Mouse (Mus musculus) G1E (cell line): ENCODE measurements around the gene Optc. TPM values are rescaled to one million over a fixed set of nuclear protein-coding genes. Genes with fewer than 3 reads are reported as not detected.
A peak's percentile ranks its signal among the peaks of the same experiment; 100 is the strongest.

Source experiments
- ATAC-seq: 2 replicates; pipeline ENCODE4 v1.8.0; 2016; ENCODE audit warnings: mild to moderate bottlenecking; ENCODE audit not compliant: insufficient number of reproducible peaks, poor library complexity, low FRiP score, severe bottlenecking; ENCODE audit errors: extremely low read depth
- DNase-seq: peaks from one replicate; pipeline ENCODE4 v3.0.0; 2012; ENCODE audit warnings: low spot score
- H3K27me3 ChIP-seq: 2 replicates; pipeline ENCODE4 v1.6.1; 2012; ENCODE audit warnings: mild to moderate bottlenecking, low read length, inconsistent platforms; ENCODE audit not compliant: insufficient read depth
- H3K36me3 ChIP-seq: replicated peaks from 2 replicates; pipeline ENCODE3; 2012; ENCODE audit warnings: mild to moderate bottlenecking, inconsistent platforms
- H3K4me1 ChIP-seq: 2 replicates; pipeline ENCODE4 v1.6.1; 2012; ENCODE audit warnings: low read depth, low read length, inconsistent platforms, mixed read lengths; ENCODE audit not compliant: insufficient read depth
- H3K4me3 ChIP-seq: 2 replicates; pipeline ENCODE4 v1.5.1; 2012; ENCODE audit warnings: low read depth, mild to moderate bottlenecking, inconsistent platforms, low read length, moderate library complexity, mixed read lengths
- H3K9me3 ChIP-seq: replicated peaks from 2 replicates; pipeline ENCODE4 v1.6.1; 2012; ENCODE audit warnings: inconsistent platforms
- CTCF ChIP-seq: IDR thresholded peaks from 2 replicates; pipeline ENCODE4 v1.5.1; 2012; ENCODE audit warnings: low read depth, low read length, inconsistent platforms, mixed read lengths
- GATA1 ChIP-seq: IDR thresholded peaks from 2 replicates; pipeline ENCODE4 v1.6.1; 2012; ENCODE audit warnings: borderline replicate concordance, low read length, inconsistent platforms, mixed read lengths
- GATA2 ChIP-seq: IDR thresholded peaks from 2 replicates; pipeline ENCODE4 v1.6.1; 2012; ENCODE audit warnings: low read depth, low read length, inconsistent platforms, borderline replicate concordance
- POLR2AphosphoS5 ChIP-seq: IDR thresholded peaks from 2 replicates; pipeline ENCODE4 v1.6.1; 2012; ENCODE audit warnings: low read depth, low read length, inconsistent platforms; ENCODE audit not compliant: insufficient replicate concordance
- TAL1 ChIP-seq: conservative IDR thresholded peaks from 2 replicates; pipeline ENCODE4 v1.6.1; 2012; ENCODE audit warnings: low read depth, low read length, inconsistent platforms, mixed read lengths
- polyA plus RNA-seq: library from polyadenylated mRNA; stranded (reverse); fragments of >175 nt; gene quantifications from 2 replicates; pipeline ENCODE4 v1.2.3, GENCODE M21; 2012
- total RNA-seq, 2 experiments: library from RNA; stranded (forward) in 1 of 2; stranded (reverse) in 1 of 2; fragments of 200-1000 nt in 1 of 2; fragments of >200 nt in 1 of 2; fragmentation: Nextera tagmentation in 1 of 2; gene quantifications; 2 replicates each; pipeline ENCODE4 v1.2.3; 2014 to 2017

The Optc gene
- total RNA-seq (2014; fragmentation: Nextera tagmentation) (not detected in 2 replicates), total RNA-seq (2017) (0.12 TPM in 1 of 2 replicates, not detected in the other), polyA plus RNA-seq (not detected in 2 replicates)

DNA sequence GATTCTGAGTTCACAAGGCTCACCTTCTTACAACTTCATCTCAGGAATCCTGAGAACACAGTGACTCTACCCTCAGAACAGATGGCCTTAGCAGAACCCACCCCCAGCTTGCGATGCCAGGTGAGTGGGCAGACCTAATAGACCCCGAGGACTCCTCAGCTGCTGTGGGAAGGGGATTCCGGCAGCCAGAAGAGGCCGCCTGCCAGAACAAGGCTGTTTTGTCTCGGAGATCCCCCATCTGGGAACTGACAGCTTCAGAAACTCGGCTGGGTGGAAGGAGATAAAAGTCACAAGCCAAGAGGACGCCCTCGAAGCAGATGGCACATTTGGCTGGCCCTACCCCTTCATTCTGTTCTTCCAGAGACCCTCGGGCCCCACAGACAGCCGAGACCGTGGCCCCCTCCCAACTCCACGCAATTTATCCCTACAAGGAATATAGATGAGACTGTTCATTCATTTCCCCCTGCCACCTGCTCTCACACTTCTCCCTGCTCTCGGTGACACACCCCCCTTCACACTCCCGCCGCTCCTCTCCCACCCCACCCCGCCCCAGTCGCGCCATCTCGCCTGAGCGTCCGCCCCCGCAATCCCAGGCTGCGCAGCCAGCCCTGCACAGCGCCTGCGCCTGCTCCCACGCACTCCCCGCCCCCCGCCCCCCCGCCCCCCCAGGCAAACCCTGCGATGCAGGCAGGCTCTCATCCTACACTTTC, at the start of gene Optc:
Gene Optc (minus strand): TSS at position 51 of the 710 bp plus-strand sequence.
- TF ChIP-seq POLR2AphosphoS5: no peak
- peak; percentile 36; the same call in 1 of the 2 replicates for TF ChIP-seq TAL1
- ATAC-seq (no peak), DNase-seq (peak; percentile 93)
- Histone ChIP-seq H3K4me3 (peak within 1 kb of the TSS; percentile 69), H3K36me3 (no peaks in the 10 kb centered on the region), H3K4me1 (peaks cover 58% of the 10 kb centered on the region), H3K9me3 (no peaks in the 10 kb centered on the region), H3K27me3 (peaks cover 50% of the 10 kb centered on the region)

DNA sequence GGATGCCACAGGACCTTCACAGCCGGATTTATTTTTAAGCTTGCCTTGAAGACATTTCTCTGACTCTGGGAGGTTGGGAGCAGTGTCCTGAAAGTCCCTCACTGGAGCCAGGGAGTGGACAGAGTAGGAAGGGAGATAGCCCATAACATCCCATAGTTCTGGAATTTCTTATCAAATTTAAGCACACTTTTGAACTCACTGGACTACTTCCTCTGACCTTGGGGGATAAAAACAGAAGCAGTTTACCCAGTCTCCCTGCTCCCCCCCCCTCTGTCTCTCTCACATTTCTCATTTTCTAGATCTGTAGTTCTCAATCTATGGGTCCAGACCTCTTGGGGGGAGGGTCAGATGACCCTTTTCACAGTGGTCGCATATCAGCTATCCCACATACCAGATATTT, 46.2 kb upstream of the Optc start:
- no peaks in the 10 kb centered on the region for H3K9me3 ChIP-seq
- H3K4me1 ChIP-seq: peaks cover 88% of the 10 kb centered on the region
- H3K36me3 ChIP-seq: no peaks in the 10 kb centered on the region
- H3K4me3 ChIP-seq: peak overlapping the region; percentile 56; the same call in 1 of the 2 replicates
- ATAC-seq: no peak
- DNase-seq: peak; percentile 52
- TF ChIP-seq CTCF: no peak
- no peak for TF ChIP-seq POLR2AphosphoS5
- peak; percentile 36 for TF ChIP-seq TAL1
- TF ChIP-seq GATA1: no peak
- H3K27me3 ChIP-seq: no peaks in the 10 kb centered on the region

DNA sequence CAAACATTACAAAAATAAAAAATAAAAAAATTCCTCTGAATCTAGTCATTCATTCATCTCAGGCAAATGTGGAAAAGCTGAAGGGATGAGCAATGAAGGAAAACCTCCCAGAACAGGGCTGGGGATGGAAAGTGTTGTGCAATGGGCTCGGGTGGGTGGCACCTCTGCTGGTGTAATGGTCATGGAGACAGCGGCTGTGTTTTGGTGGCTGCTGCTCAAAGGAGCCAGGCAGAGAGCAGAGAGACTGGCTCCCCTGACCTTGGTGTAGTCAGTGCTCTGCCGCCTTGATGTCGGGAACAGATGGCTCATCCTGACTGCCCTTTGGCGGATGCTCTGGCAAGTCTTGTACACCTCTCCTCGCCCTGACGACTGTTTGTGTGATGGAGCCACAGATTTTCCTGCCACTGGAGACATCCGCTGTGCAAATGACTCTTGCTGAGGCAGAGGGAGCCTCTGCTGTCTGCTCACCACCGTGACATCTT, 45.5 kb upstream of the Optc start:
- DNase-seq (no peak), ATAC-seq (no peak)
- H3K4me3 ChIP-seq: peak overlapping the region; percentile 56
- no peaks in the 10 kb centered on the region for H3K9me3 ChIP-seq
- TF ChIP-seq POLR2AphosphoS5 (no peak), CTCF (no peak), TAL1 (no peak), GATA2 (no peak), GATA1 (no peak)
- no peaks in the 10 kb centered on the region for H3K36me3 ChIP-seq
- peaks cover 89% of the 10 kb centered on the region for H3K4me1 ChIP-seq
- no peaks in the 10 kb centered on the region for H3K27me3 ChIP-seq

DNA sequence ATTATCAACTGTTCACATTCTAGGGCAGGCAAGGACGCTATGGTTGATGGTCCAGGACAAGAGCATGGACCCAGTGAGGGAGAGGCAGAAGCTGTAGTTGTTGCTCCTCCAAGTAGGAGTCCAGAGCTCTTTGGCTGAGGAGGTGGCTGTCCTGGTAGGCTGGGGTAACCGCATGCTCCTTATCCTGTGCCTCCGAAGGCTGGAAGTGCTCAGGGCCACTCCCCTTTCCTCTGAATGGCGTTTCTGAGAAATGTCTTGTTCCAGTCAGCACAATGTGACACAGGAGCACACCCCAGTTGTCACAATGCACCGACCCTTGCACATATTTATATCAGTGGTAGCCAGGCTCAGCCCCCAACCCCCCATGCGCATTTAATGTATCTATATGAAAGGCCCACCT, 43.8 kb upstream of the Optc start:
- no peaks in the 10 kb centered on the region for H3K36me3 ChIP-seq
- TF ChIP-seq GATA1: no peak
- peak; percentile 52 for TF ChIP-seq TAL1
- TF ChIP-seq CTCF: no peak
- DNase-seq (peak; percentile 75), ATAC-seq (peak; percentile 66)
- peaks cover 86% of the 10 kb centered on the region for H3K4me1 ChIP-seq
- peak overlapping the region; percentile 49; the same call in 1 of the 2 replicates for H3K4me3 ChIP-seq
- no peaks in the 10 kb centered on the region for H3K9me3 ChIP-seq
- no peaks in the 10 kb centered on the region for H3K27me3 ChIP-seq

DNA sequence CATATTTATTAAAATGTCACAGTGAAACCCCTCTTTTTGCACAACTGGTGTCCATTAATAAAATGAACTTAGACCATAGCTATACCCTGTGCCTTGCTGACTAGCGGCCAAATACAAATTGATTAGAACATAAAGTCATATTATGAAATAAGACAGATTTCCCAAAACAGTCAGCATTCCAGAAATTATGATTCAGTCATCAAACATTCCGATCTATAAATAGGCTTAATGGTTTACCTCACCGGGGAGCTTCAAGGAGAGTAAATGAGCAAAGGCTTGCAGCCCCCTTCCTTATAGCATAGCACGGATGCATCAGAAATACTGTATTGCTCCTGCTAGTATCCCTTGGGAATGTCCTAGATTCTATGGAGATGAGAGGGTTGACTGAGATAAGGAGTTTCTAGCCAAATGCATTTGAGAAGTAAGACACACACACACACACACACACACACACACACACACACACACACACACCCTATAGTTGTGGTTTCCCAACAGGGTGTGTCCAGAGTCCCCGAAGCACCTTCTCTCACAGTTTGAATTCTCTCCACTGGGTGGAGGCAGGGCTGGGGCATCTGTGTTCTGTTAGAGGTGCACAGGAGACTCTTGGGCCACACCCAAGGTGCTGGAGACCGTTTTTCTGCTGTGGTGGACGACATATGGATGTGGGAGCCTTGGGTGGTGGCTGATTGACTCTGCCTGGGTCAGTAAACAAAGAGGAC, 42.4 kb upstream of the Optc start:
- no peaks in the 10 kb centered on the region for H3K36me3 ChIP-seq
- peak overlapping the region; percentile 31; the same call in 1 of the 2 replicates for H3K4me3 ChIP-seq
- TF ChIP-seq TAL1: no peak
- TF ChIP-seq CTCF: 0 out of 2 replicates have a peak, but pooled peaks have one; percentile 6
- ATAC-seq (peak; percentile 65), DNase-seq (peak; percentile 79)
- H3K27me3 ChIP-seq: no peaks in the 10 kb centered on the region
- no peaks in the 10 kb centered on the region for H3K9me3 ChIP-seq
- peaks cover 86% of the 10 kb centered on the region for H3K4me1 ChIP-seq

DNA sequence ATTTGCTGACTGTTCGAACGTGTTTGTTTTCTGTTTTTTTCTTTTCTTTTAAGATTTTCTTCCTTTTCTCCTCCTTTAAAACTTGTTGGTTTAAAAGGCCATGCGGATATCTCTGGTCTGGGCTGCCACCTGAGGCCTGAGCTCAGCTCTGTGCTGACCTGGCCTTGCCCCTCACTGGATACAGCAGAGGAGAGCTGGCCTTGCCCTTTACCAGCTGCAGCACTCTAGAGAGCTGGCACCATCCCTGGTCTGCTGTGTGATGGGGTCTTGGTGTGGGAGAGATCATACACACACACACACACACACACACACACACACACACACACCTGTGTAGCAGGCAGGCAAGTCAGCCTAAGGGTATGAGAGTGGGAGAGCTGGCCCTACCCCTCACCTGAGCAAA, 37.3 kb upstream of the Optc start:
- H3K27me3 ChIP-seq: no peaks in the 10 kb centered on the region
- peak overlapping the region; percentile 17; the same call in 1 of the 2 replicates for H3K4me3 ChIP-seq
- DNase-seq (no peak), ATAC-seq (no peak)
- no peak for TF ChIP-seq POLR2AphosphoS5
- TF ChIP-seq TAL1: no peak
- no peak for TF ChIP-seq GATA1
- TF ChIP-seq GATA2: no peak
- H3K9me3 ChIP-seq: no peaks in the 10 kb centered on the region
- H3K4me1 ChIP-seq: peaks cover 73% of the 10 kb centered on the region
- no peaks in the 10 kb centered on the region for H3K36me3 ChIP-seq
